Mouse (Mus musculus) telencephalon, adult 2 months (tissue): ENCODE measurements around the gene H3f3a.

ENCODE experiments used
- DNase-seq: peaks from one replicate; pipeline ENCODE4 v3.0.0-alpha.2; 2011; ENCODE audit warnings: low read depth, low spot score

H3f3a gene

GRCm38 (mm10) chr1:180762180-180762579 is 51.6 kb downstream of the H3f3a start:
- DNase-seq: no peak

GRCm38 (mm10) chr1:180757956-180758520 is 55.7 kb downstream of the H3f3a start:
- DNase-seq: no peak

- no peak for DNase-seq
These were observed 56.3 kb downstream of the H3f3a start for GRCm38 (mm10) chr1:180757252-180757955.

- DNase-seq: no peak
These were observed 57.0 kb downstream of the H3f3a start for GRCm38 (mm10) chr1:180756711-180757110.

GRCm38 (mm10) chr1:180754376-180754775 is 59.4 kb downstream of the H3f3a start:
- DNase-seq: no peak

GRCm38 (mm10) chr1:180752115-180752514 is 61.6 kb downstream of the H3f3a start:
- no peak for DNase-seq
